Mouse (Mus musculus): ENCODE measurements around the gene Nkd1. TPM values are rescaled to one million over a fixed set of nuclear protein-coding genes. Genes with fewer than 3 reads are reported as not detected.

The Nkd1 gene
- polyA plus RNA-seq, 1 experiment from 2014 or later = 57.6 TPM

- no peaks in the 10 kb centered on the region for H3K4me1 ChIP-seq (replicated peaks; ENCODE audit: control insufficient read depth, insufficient read depth, low read length)
- H3K9me3 ChIP-seq (ENCODE audit: control insufficient read depth, low read length) = no peaks in the 10 kb centered on the region
- H3K4me2 ChIP-seq (replicated peaks) = no peak overlapping the region
- no peak overlapping the region for H3K9ac ChIP-seq
- no peaks in the 10 kb centered on the region for H3K36me3 ChIP-seq (replicated peaks; ENCODE audit: control insufficient read depth, insufficient read depth)
- no peak overlapping the region for H3K4me3 ChIP-seq (replicated peaks; ENCODE audit: low read length)
- no peak overlapping the region for H3K27ac ChIP-seq
- WGBS = 1% methylated on average over 8 of the region's 8 CpGs
- 0 out of 2 replicates have a peak, but pooled peaks cover 14% of the 10 kb centered on the region for H3K27me3 ChIP-seq (ENCODE audit: control insufficient read depth, insufficient read depth, low read length)
- ATAC-seq (ENCODE audit: low FRiP score) = no peak
- peak; percentile 91 for DNase-seq (ENCODE audit: low spot score)
Measured at GRCm38 (mm10) chr8:88621408-88621807, 100.3 kb downstream of the Nkd1 start.

DNA sequence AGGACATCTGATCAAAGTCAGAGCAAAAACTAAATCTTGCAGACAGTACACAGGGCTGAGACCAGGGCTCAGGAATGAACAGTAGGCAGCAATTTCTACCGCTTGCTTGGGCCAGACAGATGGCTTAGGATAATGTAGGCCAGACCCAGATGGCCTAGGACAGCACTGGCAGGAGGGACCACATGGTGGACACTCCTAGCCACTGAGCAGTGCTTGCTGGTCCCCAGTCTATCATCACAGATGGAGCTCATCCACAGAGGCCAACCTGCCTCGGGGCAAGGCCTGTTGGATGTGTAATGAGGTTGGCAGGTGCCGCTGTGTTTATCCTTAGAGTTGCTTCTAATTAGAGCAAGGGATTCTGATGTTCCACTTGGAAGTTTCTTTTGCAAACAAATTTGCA lies 102.2 kb downstream of the Nkd1 start:
- ATAC-seq (ENCODE audit: low FRiP score) = no peak
- Histone ChIP-seq H3K9me3 (ENCODE audit: control insufficient read depth, low read length) (no peaks in the 10 kb centered on the region), H3K27ac (no peak overlapping the region), H3K4me1 (replicated peaks; ENCODE audit: control insufficient read depth, insufficient read depth, low read length) (no peaks in the 10 kb centered on the region), H3K36me3 (replicated peaks; ENCODE audit: control insufficient read depth, insufficient read depth) (no peaks in the 10 kb centered on the region), H3K4me2 (replicated peaks) (no peak overlapping the region), H3K4me3 (replicated peaks; ENCODE audit: low read length) (no peak overlapping the region), H3K9ac (no peak overlapping the region), H3K27me3 (ENCODE audit: control insufficient read depth, insufficient read depth, low read length) (0 out of 2 replicates have a peak, but pooled peaks cover 17% of the 10 kb centered on the region)
- DNase-seq (ENCODE audit: low spot score) = no peak
- 62% methylated on average over 3 of the region's 3 CpGs for WGBS

DNA sequence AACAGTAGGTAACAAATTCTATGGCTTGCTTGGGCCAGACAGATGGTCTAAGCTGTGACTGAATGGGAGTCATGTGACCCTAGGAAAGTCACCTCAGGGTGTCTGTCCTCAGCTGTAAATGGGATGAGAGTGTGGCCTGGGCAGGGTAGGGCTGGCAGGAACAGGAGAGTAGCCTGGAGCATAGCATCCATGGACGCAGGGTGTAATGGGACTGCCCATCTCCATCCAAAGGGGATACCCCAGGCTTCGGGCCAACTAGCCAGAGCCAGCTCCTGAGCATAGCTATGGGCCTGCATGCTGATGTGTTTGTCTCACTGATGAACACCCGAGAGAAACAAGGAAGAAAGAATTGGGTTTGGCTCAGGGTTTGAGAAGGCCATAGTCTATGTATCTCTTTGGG lies 103.1 kb downstream of the Nkd1 start:
- no peaks in the 10 kb centered on the region for H3K4me1 ChIP-seq (replicated peaks; ENCODE audit: control insufficient read depth, insufficient read depth, low read length)
- H3K9ac ChIP-seq = no peak overlapping the region
- H3K9me3 ChIP-seq (ENCODE audit: control insufficient read depth, low read length) = no peaks in the 10 kb centered on the region
- no peak overlapping the region for H3K27ac ChIP-seq
- WGBS = 76% methylated on average over 3 of the region's 3 CpGs
- ATAC-seq (ENCODE audit: low FRiP score) = no peak
- H3K4me3 ChIP-seq (replicated peaks; ENCODE audit: low read length) = no peak overlapping the region
- H3K36me3 ChIP-seq (replicated peaks; ENCODE audit: control insufficient read depth, insufficient read depth) = no peaks in the 10 kb centered on the region
- H3K4me2 ChIP-seq (replicated peaks) = no peak overlapping the region
- 0 out of 2 replicates have a peak, but pooled peaks cover 17% of the 10 kb centered on the region for H3K27me3 ChIP-seq (ENCODE audit: control insufficient read depth, insufficient read depth, low read length)
- DNase-seq (ENCODE audit: low spot score) = no peak

- no peak overlapping the region for H3K9ac ChIP-seq
- no peak overlapping the region for H3K4me2 ChIP-seq (replicated peaks)
- H3K27me3 ChIP-seq (ENCODE audit: control insufficient read depth, insufficient read depth, low read length) = 0 out of 2 replicates have a peak, but pooled peaks cover 21% of the 10 kb centered on the region
- H3K9me3 ChIP-seq (ENCODE audit: control insufficient read depth, low read length) = no peaks in the 10 kb centered on the region
- WGBS = 76% methylated on average over 3 of the region's 3 CpGs
- ATAC-seq (ENCODE audit: low FRiP score) (no peak), DNase-seq (ENCODE audit: low spot score) (no peak)
- H3K4me3 ChIP-seq (replicated peaks; ENCODE audit: low read length) = no peak overlapping the region
- H3K4me1 ChIP-seq (replicated peaks; ENCODE audit: control insufficient read depth, insufficient read depth, low read length) = no peaks in the 10 kb centered on the region
- no peak overlapping the region for H3K27ac ChIP-seq
- no peaks in the 10 kb centered on the region for H3K36me3 ChIP-seq (replicated peaks; ENCODE audit: control insufficient read depth, insufficient read depth)
Measured at GRCm38 (mm10) chr8:88626433-88626832, 105.3 kb downstream of the Nkd1 start.

- Histone ChIP-seq H3K4me1 (replicated peaks; ENCODE audit: control insufficient read depth, insufficient read depth, low read length) (no peaks in the 10 kb centered on the region), H3K9ac (peak overlapping the region; percentile 75), H3K4me3 (replicated peaks; ENCODE audit: low read length) (peak overlapping the region; percentile 48), H3K36me3 (replicated peaks; ENCODE audit: control insufficient read depth, insufficient read depth) (no peaks in the 10 kb centered on the region), H3K27me3 (ENCODE audit: control insufficient read depth, insufficient read depth, low read length) (0 out of 2 replicates have a peak, but pooled peaks cover 21% of the 10 kb centered on the region), H3K9me3 (ENCODE audit: control insufficient read depth, low read length) (no peaks in the 10 kb centered on the region), H3K27ac (peak overlapping the region; percentile 79), H3K4me2 (replicated peaks) (peak overlapping the region; percentile 69)
- 13% methylated on average over 19 of the region's 19 CpGs for WGBS
- ATAC-seq (ENCODE audit: low FRiP score) (no peak; the same call in 1 of the 2 replicates), DNase-seq (ENCODE audit: low spot score) (no peak)
Measured at GRCm38 (mm10) chr8:88626940-88627264, 105.7 kb downstream of the Nkd1 start.

GRCm38 (mm10) chr8:88627265-88627991 lies 106.3 kb downstream of the Nkd1 start:
- under 1% methylated on average over 92 of the region's 105 CpGs for WGBS

DNA sequence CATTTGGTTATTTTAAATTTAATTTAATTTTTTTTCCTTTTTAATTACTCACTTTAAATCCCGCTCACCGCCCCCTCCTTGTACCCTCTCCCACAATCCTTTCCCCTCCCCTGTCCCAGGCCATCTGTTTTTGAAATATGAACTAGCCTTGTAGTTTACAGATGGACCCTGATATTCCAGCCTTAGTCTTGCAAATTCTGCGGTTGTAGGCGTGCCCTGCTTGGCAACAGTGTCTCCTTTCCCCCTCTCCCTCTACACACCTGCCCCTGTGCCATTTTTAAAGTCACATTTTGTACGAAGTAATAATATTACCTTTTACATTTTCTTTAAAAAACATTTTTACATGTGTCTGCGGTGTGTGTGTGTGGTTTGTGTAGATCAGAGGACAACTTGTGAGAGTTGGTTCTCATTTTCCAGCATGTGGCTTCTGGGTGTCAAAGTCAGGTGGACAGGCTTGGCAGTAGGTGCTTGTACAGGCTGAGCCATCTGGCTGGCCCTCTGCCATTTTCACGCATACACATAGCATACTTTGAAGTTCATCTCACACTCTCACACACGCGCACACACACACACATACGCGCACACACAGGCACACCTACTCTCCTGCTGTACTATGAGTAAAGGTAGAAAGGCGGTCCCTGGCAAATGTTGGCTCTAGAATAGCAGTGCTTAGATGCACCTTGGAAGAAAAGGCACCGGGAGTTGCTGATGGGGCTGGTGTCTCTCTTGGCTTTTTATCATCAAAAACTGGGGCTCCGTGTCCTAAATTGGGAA lies 107.0 kb downstream of the Nkd1 start:
- ATAC-seq (ENCODE audit: low FRiP score) = no peak
- 61% methylated on average over 14 of the region's 14 CpGs for WGBS

More at GRCm38 (mm10) chr8:88627265-88627991, 106.3 kb downstream of the Nkd1 start:
- Histone ChIP-seq H3K4me2 (replicated peaks) (peak overlapping the region; percentile 69), H3K27me3 (ENCODE audit: control insufficient read depth, insufficient read depth, low read length) (0 out of 2 replicates have a peak, but pooled peaks cover 21% of the 10 kb centered on the region), H3K27ac (peak overlapping the region; percentile 79), H3K36me3 (replicated peaks; ENCODE audit: control insufficient read depth, insufficient read depth) (no peaks in the 10 kb centered on the region), H3K4me1 (replicated peaks; ENCODE audit: control insufficient read depth, insufficient read depth, low read length) (no peaks in the 10 kb centered on the region), H3K4me3 (replicated peaks; ENCODE audit: low read length) (peak overlapping the region; percentile 48), H3K9me3 (ENCODE audit: control insufficient read depth, low read length) (no peaks in the 10 kb centered on the region), H3K9ac (peak overlapping the region; percentile 75)
- ATAC-seq (ENCODE audit: low FRiP score) (peak; percentile 83), DNase-seq (ENCODE audit: low spot score) (peak; percentile 91)

DNA sequence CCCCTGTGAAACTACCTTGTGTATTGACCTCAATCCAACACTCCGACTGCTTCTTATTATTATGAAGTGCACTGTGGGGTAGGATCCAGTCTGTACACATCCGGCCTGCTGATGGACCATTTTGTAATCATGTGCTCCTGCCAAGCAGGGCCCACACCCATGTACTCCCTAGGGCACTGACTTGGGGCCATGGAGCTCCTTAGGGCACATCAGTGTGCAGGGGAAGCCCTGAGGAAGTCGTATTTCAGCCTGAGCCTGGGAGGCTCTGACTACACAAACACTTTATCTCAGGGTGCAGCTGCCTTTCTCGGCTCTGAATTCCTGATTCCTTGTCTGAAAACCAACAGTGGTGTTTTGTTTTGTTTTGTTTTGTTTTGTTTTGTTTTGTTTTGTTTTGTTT lies 109.1 kb downstream of the Nkd1 start:
- no peaks in the 10 kb centered on the region for H3K4me1 ChIP-seq (replicated peaks; ENCODE audit: control insufficient read depth, insufficient read depth, low read length)
- H3K4me3 ChIP-seq (replicated peaks; ENCODE audit: low read length) = no peak overlapping the region
- ATAC-seq (ENCODE audit: low FRiP score) (no peak), DNase-seq (ENCODE audit: low spot score) (no peak)
- H3K27me3 ChIP-seq (ENCODE audit: control insufficient read depth, insufficient read depth, low read length) = 0 out of 2 replicates have a peak, but pooled peaks cover 16% of the 10 kb centered on the region
- H3K36me3 ChIP-seq (replicated peaks; ENCODE audit: control insufficient read depth, insufficient read depth) = no peaks in the 10 kb centered on the region
- H3K27ac ChIP-seq = no peak overlapping the region
- H3K9ac ChIP-seq = no peak overlapping the region
- 79% methylated on average over 4 of the region's 4 CpGs for WGBS
- H3K9me3 ChIP-seq (ENCODE audit: control insufficient read depth, low read length) = no peaks in the 10 kb centered on the region
- no peak overlapping the region for H3K4me2 ChIP-seq (replicated peaks)

More for the DNA sequence above, 107.0 kb downstream of the Nkd1 start:
- no peaks in the 10 kb centered on the region for H3K36me3 ChIP-seq (replicated peaks; ENCODE audit: control insufficient read depth, insufficient read depth)
- no peak overlapping the region for H3K27ac ChIP-seq
- no peaks in the 10 kb centered on the region for H3K4me1 ChIP-seq (replicated peaks; ENCODE audit: control insufficient read depth, insufficient read depth, low read length)
- peak overlapping the region; percentile 48 for H3K4me3 ChIP-seq (replicated peaks; ENCODE audit: low read length)
- DNase-seq (ENCODE audit: low spot score) = no peak
- peak overlapping the region; percentile 69 for H3K4me2 ChIP-seq (replicated peaks)
- H3K27me3 ChIP-seq (ENCODE audit: control insufficient read depth, insufficient read depth, low read length) = 0 out of 2 replicates have a peak, but pooled peaks cover 16% of the 10 kb centered on the region
- H3K9ac ChIP-seq = peak overlapping the region; percentile 75
- H3K9me3 ChIP-seq (ENCODE audit: control insufficient read depth, low read length) = no peaks in the 10 kb centered on the region

DNA sequence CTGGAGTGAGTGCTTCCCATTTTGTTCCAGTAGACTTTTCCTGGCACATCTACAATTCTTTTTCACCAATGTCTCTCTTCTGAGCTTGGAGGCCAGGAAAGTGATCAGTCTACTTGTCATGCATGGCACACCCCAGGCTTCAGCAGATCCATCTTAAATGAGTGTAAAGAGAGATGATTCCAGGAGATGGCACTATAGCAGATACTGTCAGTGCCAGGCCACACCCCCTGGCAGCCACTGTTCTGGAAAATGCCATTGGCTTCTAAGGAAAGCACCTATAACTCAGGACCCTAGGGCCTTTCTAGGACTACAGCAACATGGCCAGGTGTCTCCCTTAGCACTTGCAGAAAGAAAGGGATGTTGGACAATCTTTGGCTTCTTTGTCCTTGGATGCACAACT lies 109.9 kb downstream of the Nkd1 start:
- DNase-seq (ENCODE audit: low spot score) (peak; percentile 55), ATAC-seq (ENCODE audit: low FRiP score) (no peak)
- H3K4me2 ChIP-seq (replicated peaks) = no peak overlapping the region
- no peaks in the 10 kb centered on the region for H3K9me3 ChIP-seq (ENCODE audit: control insufficient read depth, low read length)
- H3K27me3 ChIP-seq (ENCODE audit: control insufficient read depth, insufficient read depth, low read length) = 0 out of 2 replicates have a peak, but pooled peaks cover 9% of the 10 kb centered on the region
- no peaks in the 10 kb centered on the region for H3K4me1 ChIP-seq (replicated peaks; ENCODE audit: control insufficient read depth, insufficient read depth, low read length)
- no peak overlapping the region for H3K4me3 ChIP-seq (replicated peaks; ENCODE audit: low read length)
- H3K9ac ChIP-seq = no peak overlapping the region
- no peak overlapping the region for H3K27ac ChIP-seq
- no peaks in the 10 kb centered on the region for H3K36me3 ChIP-seq (replicated peaks; ENCODE audit: control insufficient read depth, insufficient read depth)

All from hindbrain, embryonic 14.5 days (tissue).